Mouse (Mus musculus): ENCODE results near the gene Gng8. TPM values are rescaled to one million over a fixed set of nuclear protein-coding genes. Genes with fewer than 3 reads are reported as not detected.

Gng8 gene
- polyA plus RNA-seq, 1 experiment from 2014 or later, result 2.9 TPM

DNA sequence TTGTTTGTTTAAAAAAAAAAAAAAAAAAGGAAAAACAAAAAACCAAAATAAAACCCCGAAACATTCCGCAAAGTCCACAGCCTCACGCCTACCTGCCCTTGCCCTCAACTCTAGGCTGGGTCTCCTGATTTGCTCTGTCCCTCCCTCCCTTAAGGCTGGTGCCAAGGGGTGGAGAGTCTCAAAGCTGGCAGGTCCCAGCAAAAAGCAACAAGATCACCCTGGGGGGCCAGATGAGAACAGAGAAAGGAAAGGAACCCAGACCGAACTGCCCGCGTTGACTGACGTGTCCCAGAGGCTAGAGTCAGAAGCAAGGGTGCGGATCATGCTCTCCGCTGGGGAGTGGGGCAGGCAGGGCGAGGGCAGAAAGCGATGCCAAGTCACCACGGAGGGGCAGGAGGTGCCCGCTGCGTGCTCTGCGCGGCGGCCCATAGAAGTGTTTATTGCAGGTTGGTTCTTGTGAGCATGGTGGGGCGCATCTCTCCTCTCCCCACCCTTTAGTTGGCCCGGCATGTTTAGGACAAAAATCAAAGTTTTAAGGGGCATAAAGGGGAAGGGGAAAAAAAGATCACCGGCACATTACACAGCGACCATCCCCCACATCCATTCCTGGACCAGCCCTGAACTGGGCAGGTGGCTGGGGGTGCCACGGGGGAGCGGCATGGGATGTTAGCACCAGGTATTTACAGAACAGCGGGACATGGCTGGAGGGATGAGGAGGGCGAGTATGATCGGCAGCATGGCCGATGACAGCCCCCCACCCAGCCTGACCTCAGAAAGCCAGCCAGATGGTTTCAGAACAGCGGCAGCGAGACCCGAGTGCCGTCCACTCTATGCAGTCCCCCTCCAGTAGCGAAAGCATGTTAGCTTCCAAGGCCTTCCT is 24.1 kb downstream of the Gng8 start:
- Histone ChIP-seq H3K4me2 (ENCODE audit: low read depth, low read length) (no peak overlapping the region), H3K9me3 (replicated peaks; ENCODE audit: control insufficient read depth, low read length) (no peaks in the 10 kb centered on the region), H3K27ac (ENCODE audit: low read length) (no peak overlapping the region), H3K9ac (ENCODE audit: low read length) (no peak overlapping the region), H3K36me3 (ENCODE audit: control insufficient read depth, insufficient read depth) (peaks cover 44% of the 10 kb centered on the region), H3K4me3 (ENCODE audit: low read length) (no peak overlapping the region), H3K27me3 (ENCODE audit: control insufficient read depth, insufficient read depth, low read length) (0 out of 2 replicates have a peak, but pooled peaks cover 2% of the 10 kb centered on the region), H3K4me1 (ENCODE audit: control insufficient read depth, insufficient read depth, low read length) (peaks cover 21% of the 10 kb centered on the region)
- 83% methylated on average over 32 of the region's 32 CpGs for WGBS
- ATAC-seq (replicated peaks; ENCODE audit: extremely low read depth, insufficient read depth, low FRiP score), result no peak

DNA sequence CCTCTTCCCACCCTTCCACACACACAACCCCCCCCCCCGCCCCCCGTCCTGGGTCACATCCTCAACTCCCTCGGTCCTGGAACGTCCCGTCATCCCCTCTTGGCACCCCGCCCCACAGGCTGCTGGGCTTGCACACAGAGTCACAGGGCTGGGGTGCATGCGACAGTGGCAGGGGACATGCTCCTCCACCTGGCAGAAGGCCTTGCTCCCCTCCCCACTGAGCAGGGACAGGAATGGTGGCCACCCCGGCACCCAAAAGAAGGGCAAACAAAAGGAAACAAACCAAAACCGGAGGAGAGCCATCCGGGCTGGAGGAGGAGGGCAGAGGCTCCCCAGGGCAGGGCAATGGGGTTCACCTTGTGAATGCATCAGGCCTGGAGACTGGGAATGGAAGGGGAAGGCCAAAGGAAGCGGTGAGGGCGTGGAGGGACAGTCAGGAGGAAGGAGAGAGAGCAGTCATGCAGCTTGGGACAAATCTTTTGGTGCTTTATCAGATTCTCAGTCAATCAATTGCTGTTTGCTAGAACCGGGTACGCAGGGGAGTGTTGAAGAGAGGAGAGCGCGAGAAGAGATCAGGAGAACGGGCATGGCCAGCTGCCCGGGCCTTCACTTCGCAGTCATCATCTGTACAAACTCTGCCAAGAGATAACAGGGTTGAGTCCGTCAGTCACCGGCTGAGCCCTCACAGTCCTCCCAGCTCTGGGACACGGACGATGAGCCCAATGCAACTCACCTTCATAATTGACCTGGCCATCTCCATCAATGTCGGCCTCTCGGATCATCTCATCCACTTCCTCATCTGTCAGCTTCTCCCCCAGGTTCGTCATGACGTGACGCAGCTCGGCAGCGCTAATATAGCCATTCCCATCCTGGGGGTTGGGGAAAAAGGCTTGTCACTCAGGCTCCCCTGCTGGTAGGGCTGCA is 25.0 kb downstream of the Gng8 start:
- WGBS, result 57% methylated on average over 29 of the region's 30 CpGs
- ATAC-seq (replicated peaks; ENCODE audit: extremely low read depth, insufficient read depth, low FRiP score), result no peak
- Histone ChIP-seq H3K9me3 (replicated peaks; ENCODE audit: control insufficient read depth, low read length) (no peaks in the 10 kb centered on the region), H3K4me2 (ENCODE audit: low read depth, low read length) (no peak overlapping the region), H3K9ac (ENCODE audit: low read length) (no peak overlapping the region), H3K4me1 (ENCODE audit: control insufficient read depth, insufficient read depth, low read length) (peaks cover 30% of the 10 kb centered on the region), H3K4me3 (ENCODE audit: low read length) (no peak overlapping the region), H3K36me3 (ENCODE audit: control insufficient read depth, insufficient read depth) (peaks cover 44% of the 10 kb centered on the region), H3K27ac (ENCODE audit: low read length) (no peak overlapping the region), H3K27me3 (ENCODE audit: control insufficient read depth, insufficient read depth, low read length) (0 out of 2 replicates have a peak, but pooled peaks cover 2% of the 10 kb centered on the region)

DNA sequence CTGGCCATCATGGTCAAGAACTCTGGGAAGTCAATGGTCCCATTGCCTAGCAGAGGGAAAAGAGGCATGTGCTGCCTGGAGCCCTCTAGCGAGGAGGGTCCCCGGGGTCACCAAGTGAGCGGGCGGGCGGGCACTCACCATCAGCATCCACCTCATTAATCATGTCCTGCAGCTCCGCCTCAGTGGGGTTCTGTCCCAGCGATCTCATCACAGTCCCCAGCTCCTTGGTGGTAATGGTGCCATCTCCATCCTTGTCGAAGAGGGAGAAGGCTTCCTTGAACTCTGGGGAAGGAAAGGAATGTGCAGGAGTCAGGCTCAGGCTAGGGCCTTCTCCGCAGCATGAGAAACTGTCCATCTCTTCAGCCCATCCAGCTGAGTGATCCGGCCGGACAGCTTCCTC is 25.9 kb downstream of the Gng8 start:
- no peak for ATAC-seq (replicated peaks; ENCODE audit: extremely low read depth, insufficient read depth, low FRiP score)
- Histone ChIP-seq H3K9me3 (replicated peaks; ENCODE audit: control insufficient read depth, low read length) (no peaks in the 10 kb centered on the region), H3K36me3 (ENCODE audit: control insufficient read depth, insufficient read depth) (peaks cover 44% of the 10 kb centered on the region), H3K9ac (ENCODE audit: low read length) (no peak overlapping the region), H3K27ac (ENCODE audit: low read length) (no peak overlapping the region), H3K27me3 (ENCODE audit: control insufficient read depth, insufficient read depth, low read length) (0 out of 2 replicates have a peak, but pooled peaks cover 2% of the 10 kb centered on the region), H3K4me2 (ENCODE audit: low read depth, low read length) (no peak overlapping the region), H3K4me1 (ENCODE audit: control insufficient read depth, insufficient read depth, low read length) (peaks cover 39% of the 10 kb centered on the region), H3K4me3 (ENCODE audit: low read length) (no peak overlapping the region)
- 80% methylated on average over 11 of the region's 11 CpGs for WGBS

GRCm38 (mm10) chr7:16918014-16918413 is 26.4 kb downstream of the Gng8 start:
- WGBS, result 75% methylated on average over 9 of the region's 9 CpGs
- H3K9ac ChIP-seq (ENCODE audit: low read length), result no peak overlapping the region
- no peak overlapping the region for H3K27ac ChIP-seq (ENCODE audit: low read length)
- no peak overlapping the region for H3K4me3 ChIP-seq (ENCODE audit: low read length)
- peaks cover 44% of the 10 kb centered on the region for H3K4me1 ChIP-seq (ENCODE audit: control insufficient read depth, insufficient read depth, low read length)
- H3K36me3 ChIP-seq (ENCODE audit: control insufficient read depth, insufficient read depth), result peaks cover 44% of the 10 kb centered on the region
- ATAC-seq (replicated peaks; ENCODE audit: extremely low read depth, insufficient read depth, low FRiP score), result no peak
- no peaks in the 10 kb centered on the region for H3K27me3 ChIP-seq (ENCODE audit: control insufficient read depth, insufficient read depth, low read length)
- H3K4me2 ChIP-seq (ENCODE audit: low read depth, low read length), result no peak overlapping the region
- H3K9me3 ChIP-seq (replicated peaks; ENCODE audit: control insufficient read depth, low read length), result no peaks in the 10 kb centered on the region

DNA sequence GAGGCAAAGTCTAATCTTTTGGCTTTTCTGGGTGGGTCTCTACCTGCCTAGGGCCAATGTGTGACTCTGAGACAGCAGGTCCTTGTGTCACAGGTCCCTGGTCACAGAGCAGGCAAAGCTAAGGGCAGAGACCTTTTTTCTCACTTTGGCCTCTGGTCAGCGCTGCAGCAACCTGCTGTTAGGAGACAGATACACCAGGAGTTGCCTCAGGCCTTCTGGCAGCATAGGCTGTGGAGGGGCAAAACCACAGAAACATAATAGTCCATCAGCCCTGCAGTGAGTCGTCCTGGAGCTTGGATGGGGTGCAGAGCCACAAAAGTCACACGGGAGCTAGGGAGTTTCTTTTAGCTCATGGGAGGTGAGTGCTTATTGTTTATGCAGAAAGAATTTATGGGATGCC is 27.1 kb downstream of the Gng8 start:
- Histone ChIP-seq H3K27me3 (ENCODE audit: control insufficient read depth, insufficient read depth, low read length) (no peaks in the 10 kb centered on the region), H3K4me1 (ENCODE audit: control insufficient read depth, insufficient read depth, low read length) (peaks cover 45% of the 10 kb centered on the region), H3K4me2 (ENCODE audit: low read depth, low read length) (no peak overlapping the region), H3K9me3 (replicated peaks; ENCODE audit: control insufficient read depth, low read length) (no peaks in the 10 kb centered on the region), H3K4me3 (ENCODE audit: low read length) (no peak overlapping the region), H3K9ac (ENCODE audit: low read length) (no peak overlapping the region), H3K27ac (ENCODE audit: low read length) (no peak overlapping the region), H3K36me3 (ENCODE audit: control insufficient read depth, insufficient read depth) (peaks cover 44% of the 10 kb centered on the region)
- ATAC-seq (replicated peaks; ENCODE audit: extremely low read depth, insufficient read depth, low FRiP score), result no peak
- WGBS, result 79% methylated on average over 3 of the region's 3 CpGs

DNA sequence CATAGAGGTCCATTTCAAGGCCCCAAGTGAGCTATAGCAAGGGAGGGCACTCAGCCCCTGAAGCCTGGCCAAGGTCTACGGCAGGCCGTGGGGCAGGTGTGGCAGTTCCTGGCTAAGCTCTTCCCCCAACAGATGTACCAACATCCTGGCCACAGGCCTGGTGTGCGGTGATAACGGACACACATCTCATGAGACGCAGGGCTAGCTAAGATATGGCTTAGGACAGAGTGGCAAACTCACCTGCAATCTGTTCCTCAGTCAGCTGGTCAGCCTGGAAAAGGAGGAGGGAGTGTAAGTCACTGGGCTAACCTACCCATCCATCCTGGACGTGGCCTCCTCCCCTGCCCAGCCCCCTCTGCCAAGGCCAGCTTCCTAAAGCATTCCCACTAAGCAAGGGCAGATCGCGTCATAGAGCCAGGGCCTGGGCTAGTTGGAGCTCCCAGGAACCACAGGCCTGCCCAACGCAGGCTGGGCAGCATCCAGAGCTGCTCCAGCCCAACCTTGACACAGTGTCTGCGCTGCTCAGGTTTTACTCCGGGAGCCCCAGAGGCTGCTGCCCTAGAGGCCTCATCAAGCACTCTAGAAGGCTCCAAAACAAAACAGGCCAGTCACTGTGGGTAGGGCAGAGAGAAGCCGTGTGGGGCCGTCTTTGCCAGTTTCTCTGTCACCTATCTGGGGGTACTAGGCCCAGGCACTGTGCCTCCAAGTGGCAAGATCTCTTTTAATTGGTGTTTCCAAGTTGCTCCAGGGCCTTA is 28.0 kb downstream of the Gng8 start:
- Histone ChIP-seq H3K9ac (ENCODE audit: low read length) (peak overlapping the region; percentile 37; the same call in 1 of the 2 replicates), H3K27me3 (ENCODE audit: control insufficient read depth, insufficient read depth, low read length) (no peaks in the 10 kb centered on the region), H3K9me3 (replicated peaks; ENCODE audit: control insufficient read depth, low read length) (no peaks in the 10 kb centered on the region), H3K27ac (ENCODE audit: low read length) (0 out of 2 replicates have a peak overlapping the region, but pooled peaks have one; percentile 25), H3K4me1 (ENCODE audit: control insufficient read depth, insufficient read depth, low read length) (peaks cover 45% of the 10 kb centered on the region), H3K36me3 (ENCODE audit: control insufficient read depth, insufficient read depth) (peaks cover 39% of the 10 kb centered on the region), H3K4me2 (ENCODE audit: low read depth, low read length) (no peak overlapping the region), H3K4me3 (ENCODE audit: low read length) (no peak overlapping the region)
- WGBS, result 77% methylated on average over 13 of the region's 13 CpGs
- no peak for ATAC-seq (replicated peaks; ENCODE audit: extremely low read depth, insufficient read depth, low FRiP score)

DNA sequence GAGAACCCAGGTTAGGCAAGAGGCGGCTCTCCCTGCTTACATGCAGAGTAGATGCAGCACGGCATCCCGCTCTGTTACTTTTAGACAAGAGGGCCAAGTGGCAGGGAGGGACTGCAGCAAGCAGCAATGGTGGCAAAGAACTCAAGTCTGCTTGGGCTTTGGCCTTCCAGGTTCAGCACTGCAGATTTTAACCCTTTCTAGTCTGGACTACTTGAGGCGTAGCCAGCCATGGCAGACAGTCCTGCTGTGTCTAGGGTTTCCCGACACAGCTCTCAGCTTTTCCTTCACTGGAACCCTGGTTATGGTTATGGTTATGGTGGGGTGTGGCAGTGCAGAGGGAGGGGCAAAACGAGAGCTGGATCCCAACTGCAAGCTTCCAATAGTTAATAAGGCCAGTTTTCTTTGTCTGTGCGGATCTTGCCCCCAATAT is 28.6 kb downstream of the Gng8 start:
- Histone ChIP-seq H3K27ac (ENCODE audit: low read length) (no peak overlapping the region), H3K9me3 (replicated peaks; ENCODE audit: control insufficient read depth, low read length) (no peaks in the 10 kb centered on the region), H3K36me3 (ENCODE audit: control insufficient read depth, insufficient read depth) (peaks cover 33% of the 10 kb centered on the region), H3K4me1 (ENCODE audit: control insufficient read depth, insufficient read depth, low read length) (peaks cover 45% of the 10 kb centered on the region), H3K4me3 (ENCODE audit: low read length) (no peak overlapping the region), H3K9ac (ENCODE audit: low read length) (no peak overlapping the region), H3K27me3 (ENCODE audit: control insufficient read depth, insufficient read depth, low read length) (no peaks in the 10 kb centered on the region), H3K4me2 (ENCODE audit: low read depth, low read length) (no peak overlapping the region)
- no peak for ATAC-seq (replicated peaks; ENCODE audit: extremely low read depth, insufficient read depth, low FRiP score)
- 83% methylated on average over 7 of the region's 7 CpGs for WGBS

GRCm38 (mm10) chr7:16920818-16921791 is 29.5 kb downstream of the Gng8 start:
- peaks cover 25% of the 10 kb centered on the region for H3K36me3 ChIP-seq (ENCODE audit: control insufficient read depth, insufficient read depth)
- no peaks in the 10 kb centered on the region for H3K27me3 ChIP-seq (ENCODE audit: control insufficient read depth, insufficient read depth, low read length)
- WGBS, result 52% methylated on average over 21 of the region's 21 CpGs
- H3K4me2 ChIP-seq (ENCODE audit: low read depth, low read length), result peak overlapping the region; percentile 96
- H3K4me3 ChIP-seq (ENCODE audit: low read length), result peak overlapping the region; percentile 76
- H3K9ac ChIP-seq (ENCODE audit: low read length), result peak overlapping the region; percentile 95
- H3K9me3 ChIP-seq (replicated peaks; ENCODE audit: control insufficient read depth, low read length), result no peaks in the 10 kb centered on the region
- peak overlapping the region; percentile 63 for H3K27ac ChIP-seq (ENCODE audit: low read length)
- peaks cover 45% of the 10 kb centered on the region for H3K4me1 ChIP-seq (ENCODE audit: control insufficient read depth, insufficient read depth, low read length)
- ATAC-seq (replicated peaks; ENCODE audit: extremely low read depth, insufficient read depth, low FRiP score), result no peak
